Mouse (Mus musculus) c-Kit-positive CD71-positive TER-119-negative erythroid progenitor cells, embryonic 14.5 days (primary cell): ENCODE measurements at regions not wholly inside any gene's neighbourhood (a gene's known extent, or its start where the extent isn't known, plus 50 kb on each side); places are given as distances from the start of the nearest gene placed in this dataset.

ENCODE experiments used
- DNase-seq: peaks from one replicate; pipeline ENCODE4 v3.0.0-alpha.2; 2013; ENCODE audit warnings: low read depth

DNA sequence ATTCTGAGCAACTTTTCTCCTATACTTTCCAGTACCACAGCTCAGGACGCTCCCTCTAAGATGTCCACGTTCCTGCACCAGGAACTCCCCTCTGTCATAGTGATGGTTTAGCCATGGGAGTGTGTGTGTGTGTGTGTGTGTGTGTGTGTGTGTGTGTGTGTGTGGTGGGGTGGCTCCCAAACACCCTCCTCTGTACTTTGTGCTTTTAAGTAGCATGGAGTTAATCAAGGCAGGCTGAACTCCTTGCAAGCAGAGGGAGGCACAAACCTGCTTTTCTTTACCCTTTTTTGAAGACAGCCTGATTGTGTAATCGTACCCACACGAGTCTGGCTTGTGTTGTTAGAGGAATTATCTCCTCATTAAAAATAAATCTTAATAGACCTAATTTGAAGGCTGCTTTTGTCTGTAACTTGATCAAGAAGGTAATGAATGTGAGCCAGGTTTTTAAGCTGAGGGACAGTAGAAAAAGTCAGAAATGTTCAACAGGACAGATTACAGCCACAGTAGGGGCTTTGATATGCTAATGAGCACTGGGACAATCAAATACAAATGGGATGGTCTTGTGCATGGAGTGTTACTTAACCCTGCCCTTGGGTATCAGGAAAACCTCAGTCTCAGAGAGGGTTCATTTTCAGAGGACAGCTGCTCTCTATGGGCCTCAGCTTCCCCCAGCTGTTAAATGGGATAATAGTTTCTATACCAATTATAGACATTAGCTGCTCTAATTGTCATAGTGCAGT is 187.8 kb upstream of the Adamts9 start:
- DNase-seq, result no peak

DNA sequence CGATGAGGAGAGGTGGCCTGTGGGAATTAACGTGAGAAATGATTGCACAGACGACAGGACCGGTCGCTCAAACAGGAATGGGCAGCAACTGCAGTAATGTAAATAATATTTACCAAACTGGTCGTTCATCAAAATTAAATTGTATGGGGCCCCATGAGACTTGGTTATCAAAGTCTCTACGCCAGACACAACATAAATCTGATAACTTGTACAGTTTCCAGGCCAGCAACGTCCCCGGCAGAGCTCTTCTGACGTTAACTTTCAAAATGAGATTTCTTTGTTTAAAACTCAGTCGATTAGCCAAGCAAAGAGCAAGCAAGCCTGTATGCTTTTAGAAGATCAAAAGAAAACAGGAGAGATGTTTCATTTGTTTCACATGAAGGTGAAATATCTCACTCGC is 176.2 kb upstream of the Adamts9 start:
- DNase-seq, result no peak

DNA sequence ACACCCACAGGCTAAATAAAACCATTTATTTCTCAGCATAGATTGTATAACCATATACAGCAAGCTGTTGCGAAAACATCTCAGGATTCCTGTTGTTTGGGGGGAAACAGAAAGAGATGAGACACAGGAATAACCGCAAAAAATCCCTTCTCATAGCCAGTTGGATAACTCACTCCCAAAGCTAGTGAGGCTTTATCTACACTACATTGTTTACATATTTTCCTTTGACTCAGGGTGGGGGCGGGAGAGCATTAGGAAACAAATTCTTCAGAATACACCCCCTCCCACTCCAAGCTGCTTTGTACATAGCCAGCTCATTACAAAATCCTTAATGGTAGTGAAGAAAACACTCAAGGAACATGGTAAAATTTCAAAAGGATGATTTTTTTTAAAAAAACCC is 170.1 kb upstream of the Adamts9 start:
- no peak for DNase-seq

DNA sequence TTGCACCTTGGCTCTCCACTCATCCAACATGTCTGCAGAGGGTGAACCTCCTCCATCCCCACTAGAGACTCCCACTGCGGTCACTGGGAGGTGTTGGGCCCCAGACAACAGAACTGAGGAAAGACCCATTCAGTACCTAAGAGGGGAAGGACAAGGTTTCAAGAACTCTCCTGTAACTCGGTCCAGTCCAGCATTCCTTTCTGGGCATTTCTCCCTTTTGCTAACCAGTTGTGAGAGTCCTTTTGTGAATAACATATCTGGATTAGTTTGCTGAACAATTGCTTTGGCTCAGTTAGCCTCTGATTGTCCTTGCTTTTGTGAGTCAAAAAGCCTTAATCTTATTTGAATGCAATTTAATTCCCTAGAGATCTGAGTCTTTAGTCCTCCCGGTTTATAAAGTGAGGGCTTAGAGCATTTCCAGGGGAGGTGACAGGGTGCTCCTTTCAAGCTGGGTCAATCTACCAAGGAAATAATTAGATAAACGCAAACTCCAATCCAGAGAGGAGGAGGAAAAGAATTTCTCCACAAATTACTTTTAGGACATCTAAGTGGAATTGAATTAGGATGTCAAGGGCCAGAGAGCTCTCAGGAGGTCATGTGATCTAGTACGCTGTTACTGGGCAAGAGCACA is 151.6 kb upstream of the Adamts9 start:
- DNase-seq, result no peak

DNA sequence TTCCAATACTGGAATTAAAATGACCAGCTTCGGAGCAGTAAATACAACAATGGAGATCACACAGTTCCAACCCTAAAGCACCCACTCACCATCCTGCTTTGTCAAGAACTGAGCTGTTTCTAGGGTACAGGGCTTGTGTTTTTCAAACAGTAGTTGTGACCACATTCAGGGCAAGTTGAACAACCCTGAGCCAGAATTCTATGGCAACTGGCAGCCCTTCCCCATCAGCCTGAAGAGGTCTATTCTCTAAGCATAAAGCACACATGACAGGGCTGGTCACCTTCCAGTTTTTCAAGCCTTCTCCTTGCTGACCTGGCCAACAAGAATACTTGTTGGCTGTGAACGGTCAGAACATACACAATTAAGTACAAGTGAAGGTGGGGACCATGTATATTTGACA is 150.5 kb upstream of the Adamts9 start:
- DNase-seq, result no peak

DNA sequence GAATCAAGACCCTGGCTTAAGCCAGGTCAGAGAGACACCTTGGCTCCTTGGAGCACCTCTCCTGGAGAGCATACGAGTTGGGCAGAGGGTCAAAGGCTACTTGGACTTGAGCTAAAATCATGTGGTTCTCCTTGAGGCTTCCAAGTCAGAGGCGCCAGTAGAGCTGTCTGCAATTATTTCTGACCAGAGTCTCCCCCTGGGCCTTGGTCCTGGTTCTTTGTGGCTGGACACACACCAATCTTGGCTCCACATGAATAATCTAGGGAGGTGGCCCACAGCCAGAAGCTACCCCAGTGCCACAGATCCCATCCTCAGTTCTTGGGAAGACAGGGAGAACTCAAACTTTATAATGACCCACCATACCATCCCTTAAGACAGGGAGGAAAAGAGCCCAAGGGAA is 144.0 kb upstream of the Adamts9 start:
- DNase-seq, result no peak

DNA sequence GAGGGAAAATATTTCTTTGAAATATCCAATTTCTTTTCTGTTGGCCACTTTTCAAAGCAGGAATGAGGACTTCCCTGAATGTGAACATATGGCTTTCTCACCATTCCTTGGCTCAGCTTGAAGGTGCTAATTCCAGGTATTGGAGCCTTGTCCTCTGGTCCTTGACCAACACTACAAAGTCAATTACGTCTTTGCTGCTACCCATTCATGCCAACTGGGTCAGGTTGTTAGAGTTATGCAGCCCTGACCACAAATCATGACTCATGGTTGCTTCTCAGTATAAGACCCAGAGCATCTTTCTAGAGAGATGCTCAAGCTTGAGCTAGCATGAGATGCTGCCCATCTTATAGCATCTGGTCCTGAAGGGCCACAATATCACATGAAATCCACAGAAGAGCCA is 141.0 kb upstream of the Adamts9 start:
- DNase-seq, result no peak

DNA sequence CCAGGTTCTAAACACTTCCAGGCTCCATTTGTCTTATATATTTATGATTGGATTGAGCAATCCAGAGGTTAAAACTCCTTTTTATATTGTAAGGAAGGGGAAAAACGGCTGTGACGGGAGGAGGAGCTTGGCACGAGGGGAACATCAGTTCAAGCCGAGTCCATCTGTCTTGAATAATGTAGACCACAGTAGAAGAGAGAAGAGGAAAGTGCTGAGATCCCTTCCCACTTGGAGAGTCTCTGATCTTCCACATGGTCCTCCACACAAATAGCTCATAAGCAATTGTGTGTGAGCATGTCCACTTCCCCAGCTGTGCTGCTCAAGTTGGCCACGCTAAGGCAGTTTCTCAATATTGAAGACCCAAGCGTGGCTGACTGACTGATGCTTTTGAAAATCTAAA is 140.4 kb upstream of the Adamts9 start:
- DNase-seq, result no peak

DNA sequence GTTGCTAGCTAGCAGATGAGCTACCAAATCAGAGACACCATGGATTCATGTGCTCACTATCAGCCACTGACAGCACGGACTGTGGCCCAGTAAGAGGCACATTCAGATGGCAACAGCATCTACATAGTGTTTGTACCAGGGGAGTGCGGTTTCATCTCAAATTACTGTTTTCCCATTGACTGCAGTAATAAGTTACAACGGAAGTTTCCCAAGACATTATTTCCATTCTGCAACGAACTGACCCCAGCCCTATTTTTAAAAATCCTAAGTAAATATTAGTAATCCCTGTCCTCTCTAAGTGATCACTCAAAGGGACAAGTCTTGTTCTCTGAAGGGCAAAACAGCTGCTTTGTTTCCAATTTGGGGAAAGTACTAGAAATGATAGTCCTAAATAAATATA is 138.9 kb upstream of the Adamts9 start:
- DNase-seq, result no peak

DNA sequence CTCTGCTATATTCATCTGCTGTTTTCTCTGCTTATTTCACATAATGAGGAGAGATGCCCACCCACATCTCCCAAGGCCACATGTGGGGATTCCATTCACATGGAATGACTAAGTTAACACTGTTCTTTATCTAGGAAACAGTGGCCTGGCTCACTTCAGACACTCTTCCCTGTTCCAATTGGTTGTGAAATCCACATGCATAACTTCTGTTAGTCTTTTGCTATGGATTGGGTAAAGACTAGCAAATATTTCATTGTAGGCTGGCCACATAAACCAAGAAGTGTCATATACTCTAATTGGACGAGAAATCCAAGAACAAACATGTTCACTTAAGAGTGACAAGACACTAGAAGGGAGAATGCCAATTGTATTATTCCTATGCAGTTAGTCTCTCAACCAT is 133.4 kb upstream of the Adamts9 start:
- DNase-seq, result no peak

DNA sequence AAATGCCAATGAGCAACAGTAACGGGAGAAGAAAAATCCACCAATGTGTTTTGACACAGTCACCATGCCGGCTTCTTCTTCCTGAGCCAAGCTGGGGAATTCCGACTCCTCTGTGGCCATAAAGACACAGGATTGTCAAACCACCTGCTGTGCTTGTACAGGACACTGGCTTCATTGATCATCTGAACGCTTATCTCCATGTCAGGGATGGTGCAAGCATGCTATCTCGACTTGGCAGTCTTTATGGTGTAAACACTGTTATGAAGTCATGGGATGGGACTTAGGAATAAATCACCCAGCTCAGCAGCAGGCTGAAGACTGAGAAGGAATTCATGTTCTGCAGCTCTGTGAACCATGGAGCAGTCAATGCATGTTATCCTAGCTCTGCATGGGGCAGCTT is 132.6 kb upstream of the Adamts9 start:
- DNase-seq, result no peak

DNA sequence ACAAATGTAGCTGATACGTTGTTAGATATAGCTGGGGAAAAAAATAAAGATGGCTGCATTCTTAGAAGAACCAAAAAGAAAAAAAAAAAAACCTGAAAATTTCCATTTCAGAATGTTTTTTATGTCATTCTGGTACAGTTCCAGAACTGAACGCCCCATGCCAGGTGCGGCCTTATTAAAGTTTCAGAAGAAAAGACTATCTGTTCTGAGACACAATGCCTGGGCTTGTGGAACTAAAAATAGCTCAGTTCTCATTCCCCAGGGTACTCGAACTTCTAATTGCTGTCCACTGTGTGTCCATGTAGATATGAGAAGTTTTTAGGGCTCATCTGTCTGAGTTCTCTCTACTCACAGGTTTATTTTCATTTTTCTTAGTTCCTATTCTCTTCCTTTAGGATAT is 131.7 kb upstream of the Adamts9 start:
- no peak for DNase-seq

DNA sequence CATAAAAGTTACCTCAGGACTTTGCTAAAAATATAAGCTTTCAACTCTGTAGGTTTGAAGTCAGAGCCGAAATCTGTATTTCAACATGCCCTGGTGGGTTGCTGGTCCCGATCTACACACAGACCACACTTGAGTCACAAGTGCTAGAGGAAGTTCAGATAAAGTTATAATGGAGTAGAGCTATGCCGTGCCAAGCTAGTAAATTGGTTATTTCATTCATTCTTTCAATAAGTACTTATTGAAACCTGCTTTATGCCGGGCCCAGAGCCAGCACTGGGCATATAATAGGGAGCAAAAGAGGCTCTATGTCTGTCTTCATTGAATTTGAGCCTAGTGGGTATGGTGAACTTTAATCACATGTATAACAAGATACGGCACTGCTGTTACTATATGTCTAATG is 127.6 kb upstream of the Adamts9 start:
- DNase-seq, result no peak

DNA sequence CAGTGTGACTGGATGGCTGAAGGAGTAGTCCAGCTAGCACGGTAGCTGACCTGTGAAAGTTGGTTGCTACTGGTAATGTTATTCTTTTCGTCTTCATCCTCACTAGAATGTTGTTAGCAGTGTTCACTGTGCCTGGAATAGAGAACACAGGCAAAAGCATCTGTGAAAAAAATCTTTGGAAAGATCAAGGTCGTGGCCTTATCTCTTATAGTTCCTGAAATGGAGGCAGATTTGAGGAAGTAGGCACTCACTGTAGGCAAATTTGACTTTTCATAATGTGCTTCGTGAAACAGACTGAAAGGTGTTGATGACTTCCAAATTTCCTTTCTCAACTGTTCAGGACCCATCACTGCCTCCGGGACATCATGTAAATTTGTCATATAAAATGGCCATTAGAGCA is 124.5 kb upstream of the Adamts9 start:
- no peak for DNase-seq

DNA sequence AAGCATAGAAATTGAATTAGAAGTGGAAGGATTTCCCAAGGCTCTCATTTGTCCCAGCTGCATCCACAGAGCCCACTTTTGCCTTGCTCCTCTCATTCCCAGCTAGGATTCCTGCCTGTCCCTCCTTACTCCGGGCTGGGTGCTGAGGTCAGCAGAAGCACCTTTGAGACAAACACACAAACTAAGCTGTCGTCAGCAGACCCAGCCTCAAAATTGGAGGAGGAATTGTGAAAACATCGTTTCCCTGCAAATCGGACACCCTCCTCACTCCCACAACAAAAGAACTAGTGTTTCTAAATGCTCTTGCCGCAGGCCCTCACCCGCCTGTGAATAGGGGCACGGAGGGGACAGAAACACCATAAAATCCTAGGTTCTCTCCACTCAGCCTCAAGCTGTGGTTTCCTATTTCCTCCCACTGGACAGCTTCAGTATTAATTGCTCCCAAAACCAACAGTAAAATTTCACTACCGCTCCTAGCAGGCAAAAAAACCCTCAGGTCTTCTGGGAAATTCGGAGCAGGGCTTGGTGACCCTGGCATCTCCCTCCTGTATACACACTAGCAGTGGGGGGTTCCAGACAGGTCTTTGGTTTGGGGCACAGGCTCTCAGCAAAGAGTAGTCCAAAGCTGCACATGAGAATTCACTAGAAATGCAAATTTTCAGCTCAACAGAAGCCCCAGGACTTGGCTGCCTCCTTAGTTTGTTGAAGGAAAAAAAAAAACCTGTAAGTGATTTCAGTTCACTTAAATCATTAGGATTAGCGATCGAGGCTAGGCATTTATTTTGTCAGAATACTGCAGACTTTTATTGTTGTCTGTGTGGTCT is 123.5 kb upstream of the Adamts9 start:
- no peak for DNase-seq

DNA sequence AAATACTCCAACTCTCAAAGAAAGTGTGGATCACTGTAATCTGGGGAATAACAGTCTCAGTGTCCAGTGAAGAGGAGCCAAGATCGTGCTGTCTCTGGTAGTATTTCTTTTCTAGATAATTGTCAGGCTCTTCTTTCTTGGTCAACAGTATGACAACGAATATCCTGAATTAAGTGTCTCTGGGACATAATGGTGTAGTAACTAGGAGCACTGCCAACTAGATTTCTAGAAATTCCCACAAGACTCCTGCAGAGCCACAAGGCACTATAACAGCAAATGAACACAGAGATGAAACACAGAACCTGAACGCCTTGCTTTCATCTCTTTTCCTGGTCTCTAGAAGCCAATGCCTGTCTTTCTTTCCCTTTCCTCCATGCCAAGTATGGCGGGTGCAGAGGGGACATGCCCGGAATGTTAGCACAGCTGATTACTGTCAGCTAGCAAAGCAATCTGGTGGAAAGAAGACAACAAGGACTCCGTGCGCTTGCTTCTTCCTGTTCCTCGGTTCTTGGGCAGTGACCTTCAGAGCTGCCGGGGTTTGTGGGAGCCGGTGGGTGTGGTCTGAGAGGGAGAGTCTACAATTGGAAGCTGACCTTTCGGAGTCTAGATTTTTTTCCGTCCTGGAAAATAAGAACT is 122.7 kb upstream of the Adamts9 start:
- no peak for DNase-seq

DNA sequence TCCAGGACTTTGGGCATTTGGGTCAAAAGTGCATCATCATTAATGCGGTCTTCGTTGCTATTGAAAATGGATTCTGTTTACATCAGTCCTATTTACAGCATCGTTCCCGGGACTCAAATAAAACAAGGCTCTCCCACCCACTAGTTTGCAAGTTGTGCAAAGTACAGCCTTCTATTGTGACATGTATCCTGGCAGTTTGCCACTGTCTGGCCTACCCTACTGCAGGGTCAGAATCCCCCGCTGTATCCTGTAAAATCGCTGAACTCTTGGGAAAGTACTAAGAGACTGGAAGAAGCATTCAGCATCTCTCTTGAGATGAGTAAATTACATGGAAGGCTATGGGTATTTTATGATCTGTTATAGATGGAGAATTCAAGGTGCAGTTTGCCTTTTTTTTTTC is 122.1 kb upstream of the Adamts9 start:
- DNase-seq, result no peak

DNA sequence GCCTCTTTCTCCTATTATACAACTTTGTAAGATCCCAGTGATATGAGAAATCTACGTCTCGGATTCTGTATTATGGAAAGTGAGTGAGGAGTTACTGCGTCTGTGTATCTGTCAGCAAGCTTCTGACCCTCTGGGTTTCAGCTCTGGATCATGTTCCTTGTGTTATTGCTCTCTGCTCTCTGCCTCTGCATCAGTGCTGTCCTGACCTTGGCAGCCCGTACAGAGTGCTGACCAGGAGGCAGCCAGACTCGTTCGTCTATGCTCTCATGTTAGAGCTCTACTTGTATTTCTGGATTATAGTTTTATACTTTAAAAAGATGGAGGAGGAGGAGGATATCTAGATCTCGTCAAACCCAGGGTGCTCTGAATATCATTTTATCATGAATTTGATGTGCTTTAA is 121.1 kb upstream of the Adamts9 start:
- no peak for DNase-seq

DNA sequence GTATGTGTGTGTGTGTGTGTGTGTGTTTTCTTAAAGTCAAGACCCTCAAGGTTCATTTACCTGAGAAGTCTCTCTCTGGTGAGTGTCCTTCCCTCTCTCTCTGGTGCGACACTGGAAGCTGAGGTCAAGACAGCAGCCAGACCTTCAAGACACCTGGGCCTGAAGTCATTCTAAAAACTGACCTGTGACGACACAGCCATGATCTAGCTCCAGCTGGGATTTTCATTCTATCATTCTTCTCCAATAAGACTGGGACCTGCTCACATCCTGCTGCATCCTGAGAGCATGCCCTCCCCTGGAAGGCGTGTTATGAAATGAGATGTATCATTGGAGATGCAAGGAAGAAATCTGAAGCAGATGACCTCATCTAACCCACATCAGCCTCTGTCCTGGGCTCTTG is 118.4 kb upstream of the Adamts9 start:
- DNase-seq, result no peak

DNA sequence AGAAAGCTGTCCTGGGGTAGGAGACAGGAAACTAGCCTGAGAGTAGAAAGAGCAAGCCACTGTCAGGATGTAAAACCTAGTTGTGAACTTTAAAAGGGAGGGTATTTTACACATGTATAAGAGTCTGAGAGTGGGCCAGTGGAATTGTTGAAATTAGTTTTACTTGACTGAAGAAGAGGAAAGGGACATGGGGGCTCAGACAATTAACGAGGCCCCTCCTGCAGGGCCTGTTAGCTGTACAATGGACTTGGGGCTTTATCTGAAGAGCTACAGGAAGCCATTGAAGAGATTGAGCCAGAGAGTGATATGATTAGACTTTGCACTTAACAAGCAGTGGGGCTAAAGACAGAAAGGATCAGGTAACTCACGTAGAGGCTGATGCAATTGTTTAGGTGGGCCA is 102.2 kb upstream of the Adamts9 start:
- no peak for DNase-seq

DNA sequence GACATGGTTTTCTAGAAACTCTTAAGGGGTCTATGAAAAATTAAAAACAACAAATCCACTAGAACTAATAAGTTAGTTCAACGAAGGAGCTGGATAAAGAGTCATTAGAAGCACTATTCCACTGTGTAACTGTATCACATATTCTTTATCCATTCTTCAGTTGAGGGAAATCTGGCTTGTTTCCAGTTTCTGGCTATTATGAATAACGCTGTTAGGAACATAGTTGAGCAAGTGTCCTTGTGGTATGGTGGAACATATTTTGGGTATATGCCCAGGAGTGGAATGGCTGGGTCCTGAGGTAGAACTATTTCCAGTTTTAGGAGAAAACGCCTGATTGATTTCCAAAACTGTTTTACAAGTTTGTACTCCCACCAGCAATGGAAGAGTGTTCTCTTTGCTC is 97.7 kb upstream of the Adamts9 start:
- DNase-seq, result no peak

DNA sequence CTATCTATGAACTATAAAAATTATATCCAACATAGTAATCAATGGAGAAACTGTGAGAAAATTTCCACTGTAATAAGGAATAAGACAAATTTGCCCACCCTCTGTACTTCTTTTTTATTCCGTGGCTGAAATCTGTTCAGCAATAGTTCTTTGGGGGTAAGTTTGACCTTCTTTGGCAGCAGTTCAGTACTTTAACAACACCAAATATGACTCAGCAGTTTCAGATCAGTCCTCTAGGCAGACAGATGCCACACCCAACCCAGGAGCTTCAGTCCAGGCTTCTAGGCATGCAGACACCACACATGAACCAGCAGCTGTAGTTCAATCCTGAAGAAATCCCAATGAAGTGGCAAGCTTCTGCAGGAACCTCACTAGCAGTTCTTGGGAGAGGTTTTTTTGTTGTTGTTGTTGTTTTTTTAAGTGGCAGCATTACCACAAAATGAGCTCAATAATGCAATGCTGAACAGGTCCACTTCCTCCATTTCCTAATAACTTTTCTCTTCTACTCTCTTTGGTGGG is 88.6 kb upstream of the Adamts9 start:
- no peak for DNase-seq
